Mouse (Mus musculus) MEL (cell line): ENCODE data around the gene Gm21969.

ENCODE experiments used
- CTCF ChIP-seq, 3 experiments: IDR thresholded peaks in 2 of 3; conservative IDR thresholded peaks in 1 of 3; 2 replicates each; pipeline ENCODE4 v1.5.1; 2011 to 2012; ENCODE audit warnings: low read length in 3 of 3, low read depth in 2 of 3, mild to moderate bottlenecking in 2 of 3, improper control_type of control experiment in 1 of 3, inconsistent platforms in 1 of 3, mixed read lengths in 1 of 3, moderate library complexity in 1 of 3; ENCODE audit not compliant: control insufficient read depth in 1 of 3, insufficient read depth in 1 of 3, poor library complexity in 1 of 3, severe bottlenecking in 1 of 3
- ETS1 ChIP-seq: IDR thresholded peaks from 2 replicates; pipeline ENCODE4 v1.6.1; 2012; ENCODE audit warnings: low read depth, mild to moderate bottlenecking, inconsistent platforms, low read length, improper control_type of control experiment, moderate library complexity
- SIN3A ChIP-seq: IDR thresholded peaks from 2 replicates; pipeline ENCODE4 v1.6.1; 2012; ENCODE audit warnings: low read length, improper control_type of control experiment, inconsistent platforms
- TAL1 ChIP-seq: IDR thresholded peaks from 2 replicates; pipeline ENCODE4 v1.6.1; 2012; ENCODE audit warnings: mild to moderate bottlenecking, inconsistent platforms, low read length, moderate library complexity, mixed read lengths

- TF ChIP-seq ETS1: no peak
- no peak for TF ChIP-seq SIN3A
- TF ChIP-seq TAL1: no peak
- no peak for TF ChIP-seq CTCF (IDR thresholded peaks at IDR 0.05 in 2 of 3, conservative IDR thresholded peaks at IDR 0.05 in 1 of 3; ENCODE audit: control insufficient read depth in 1 of 3, insufficient read depth in 1 of 3, low read depth in 2 of 3, low read length in 3 of 3, poor library complexity in 1 of 3, severe bottlenecking in 1 of 3)
Measured at GRCm38 (mm10) chr4:139585713-139586112, 17.3 kb upstream of the Gm21969 start.
